9 mouse cellular contexts compared by ENCODE assay signal in genomic region chr3:37975194-37975756, GRCm38 (mm10).
A peak's percentile ranks its signal among the peaks of the same experiment; 100 is the strongest.
DNase-seq lines count a peak whose midpoint lies in the region; ATAC-seq and TF ChIP-seq lines count a peak whose summit lies in the region.
"Had no signal": no experiment of that assay in that cellular context is flagged by ENCODE, and none has a peak within 500 bp of the region (broad histone marks: within the 10 kb centered on the region; RNA-seq: fewer than 3 reads in every experiment).

No protein-coding gene starts in this region.

- TF ChIP-seq POLR2A in brain, embryonic 14.5 days (IDR thresholded peaks at IDR 0.05; ENCODE audit: borderline replicate concordance, extremely low read depth, insufficient read depth, insufficient read length, poor library complexity, severe bottlenecking): no peak
- TF ChIP-seq POLR2A in cerebellum, adult 2 months (IDR thresholded peaks at IDR 0.05; ENCODE audit: borderline replicate concordance, insufficient read depth, low read length): no peak

- no peaks in the 10 kb centered on the region for H3K36me3 ChIP-seq in forebrain, embryonic 15.5 days
- H3K36me3 ChIP-seq in forebrain, embryonic 13.5 days (ENCODE audit: poor library complexity, severe bottlenecking): no peaks in the 10 kb centered on the region
- H3K36me3 ChIP-seq: heart, embryonic 15.5 days had no signal

- H3K9ac ChIP-seq in forebrain, embryonic 15.5 days (replicated peaks): no peak overlapping the region
- H3K9ac ChIP-seq in forebrain, embryonic 13.5 days: no peak overlapping the region
- H3K9ac ChIP-seq: heart, embryonic 15.5 days had no signal

- ATAC-seq in forebrain, embryonic 15.5 days (replicated peaks): peak; percentile 32; the same call in 1 of the 2 replicates
- ATAC-seq in forebrain, embryonic 13.5 days: no peak

- H3K4me1 ChIP-seq in forebrain, embryonic 15.5 days: peaks cover 14% of the 10 kb centered on the region; the same call in 1 of the 2 replicates
- peaks cover 14% of the 10 kb centered on the region for H3K4me1 ChIP-seq in forebrain, embryonic 13.5 days
- H3K4me1 ChIP-seq in cerebellum, adult 2 months (ENCODE audit: control insufficient read depth, insufficient read depth, low read length): peaks cover 4% of the 10 kb centered on the region; the same call in 1 of the 2 replicates

- H3K4me3 ChIP-seq in forebrain, embryonic 15.5 days: no peak overlapping the region
- H3K4me3 ChIP-seq in forebrain, embryonic 13.5 days: no peak overlapping the region
- H3K4me3 ChIP-seq in cerebellum, adult 2 months (replicated peaks; ENCODE audit: insufficient read depth, low read depth, low read length): no peak overlapping the region
- H3K4me3 ChIP-seq: heart, embryonic 15.5 days had no signal

- H3K27me3 ChIP-seq in forebrain, embryonic 15.5 days: no peaks in the 10 kb centered on the region
- 0 out of 2 replicates have a peak, but pooled peaks cover 2% of the 10 kb centered on the region for H3K27me3 ChIP-seq in forebrain, embryonic 13.5 days
- H3K27me3 ChIP-seq in cerebellum, adult 2 months (ENCODE audit: control insufficient read depth, insufficient read depth, low read length): no peaks in the 10 kb centered on the region

- H3K9me3 ChIP-seq in forebrain, embryonic 15.5 days: no peaks in the 10 kb centered on the region
- no peaks in the 10 kb centered on the region for H3K9me3 ChIP-seq in forebrain, embryonic 13.5 days (replicated peaks)
- H3K9me3 ChIP-seq: heart, embryonic 15.5 days had no signal

- no peak overlapping the region for H3K4me2 ChIP-seq in forebrain, embryonic 15.5 days (replicated peaks)
- H3K4me2 ChIP-seq in forebrain, embryonic 13.5 days: no peak overlapping the region
- H3K4me2 ChIP-seq: heart, embryonic 15.5 days had no signal

- 20% methylated on average over 11 of the region's 11 CpGs for WGBS in forebrain, embryonic 15.5 days
- 27% methylated on average over 11 of the region's 11 CpGs for WGBS in forebrain, embryonic 13.5 days
- 88% methylated on average over 11 of the region's 11 CpGs for WGBS in cerebellum, adult 2 months

- no peak overlapping the region for H3K27ac ChIP-seq in forebrain, embryonic 15.5 days (replicated peaks)
- H3K27ac ChIP-seq in forebrain, embryonic 13.5 days: no peak overlapping the region
- no peak overlapping the region for H3K27ac ChIP-seq in cerebellum, adult 2 months (ENCODE audit: insufficient read depth, low read length)
- H3K27ac ChIP-seq: heart, embryonic 15.5 days had no signal

- peak; percentile 60 for DNase-seq in brain, embryonic 14.5 days (ENCODE audit: low read depth)
- peak; percentile 36 for DNase-seq in kidney, postnatal 10 days
- DNase-seq in lung, postnatal 36 days: peak; percentile 71
- DNase-seq in right cerebral cortex, postnatal 10 days (ENCODE audit: low spot score in 2 of 2): no peak
- DNase-seq in left cerebral cortex, postnatal 4 days: no peak
- DNase-seq in cerebellum, adult 2 months: no peak

- intact Hi-C loops in left cerebral cortex, postnatal 4 days (cut with DNase I): no loop called here

- TF ChIP-seq CTCF in brain, embryonic 14.5 days (IDR thresholded peaks at IDR 0.05; ENCODE audit: borderline replicate concordance, extremely low read depth, insufficient read depth, insufficient read length): no peak
- no peak for TF ChIP-seq CTCF in cerebellum, adult 2 months (IDR thresholded peaks at IDR 0.05; ENCODE audit: borderline replicate concordance, insufficient read depth, low read depth, low read length)

Comparison
In these comparisons a context has a peak if more than half of its experiments do, and no peak if none do; other contexts are left out.
1. DNase-seq: peak in brain, embryonic 14.5 days (single experiment), kidney, postnatal 10 days (single experiment) and lung, postnatal 36 days (single experiment); none in right cerebral cortex, postnatal 10 days (0 of 2), left cerebral cortex, postnatal 4 days (single experiment) and cerebellum, adult 2 months (0 of 2).